Mouse (Mus musculus) limb, embryonic 10.5 days (tissue): Measurements from ENCODE around the gene Dsp. TPM values are rescaled to one million over a fixed set of nuclear protein-coding genes. Genes with fewer than 3 reads are reported as not detected.
A peak's percentile ranks its signal among the peaks of the same experiment; 100 is the strongest.

ENCODE experiments used
- DNase-seq: peaks from one replicate; pipeline ENCODE4 v3.0.0-alpha.2; 2017; ENCODE audit warnings: low spot score
- H3K27ac ChIP-seq: fragments of 300-500 bp; sonication (generic); 2 replicates; pipeline ENCODE4 v1.5.1; 2016; ENCODE audit warnings: mild to moderate bottlenecking
- H3K27me3 ChIP-seq: fragments of 300-500 bp; sonication (generic); 2 replicates; pipeline ENCODE4 v1.6.1; 2016; ENCODE audit warnings: low read depth, mild to moderate bottlenecking; ENCODE audit not compliant: poor library complexity, severe bottlenecking
- H3K36me3 ChIP-seq: fragments of 300-500 bp; sonication (generic); 2 replicates; pipeline ENCODE4 v1.6.1; 2016; ENCODE audit warnings: mild to moderate bottlenecking, moderate library complexity
- H3K4me1 ChIP-seq: fragments of 300-500 bp; sonication (generic); 2 replicates; pipeline ENCODE4 v1.6.1; 2016
- H3K4me3 ChIP-seq: fragments of 300-500 bp; sonication (generic); 2 replicates; pipeline ENCODE4 v1.5.1; 2016; ENCODE audit warnings: mild to moderate bottlenecking, moderate library complexity
- H3K9me3 ChIP-seq: fragments of 300-500 bp; sonication (generic); replicated peaks from 2 replicates; pipeline ENCODE4 v1.6.1; 2016; ENCODE audit warnings: mild to moderate bottlenecking
- WGBS: fragments of 180-500 bp; shearing (Covaris S2); methylation state at CpG from one replicate; pipeline ENCODE4 v1.1.7; 2016; 5-methylcytosine and 5-hydroxymethylcytosine counted together
- polyA plus RNA-seq: library from polyadenylated mRNA; unstranded; fragments of >200 nt; fragmentation: Nextera tagmentation; extraction: Ambion mirVana; gene quantifications from 2 replicates; pipeline ENCODE4 v1.2.1, GENCODE M21; 2016

Gene Dsp
- 2.1 TPM in 2 replicates for polyA plus RNA-seq

- peak; percentile 75 for DNase-seq
- peaks cover 79% of the 10 kb centered on the region for H3K27me3 ChIP-seq
These were observed at the start of gene Dsp for GRCm38 (mm10) chr13:38151069-38151588. TSS of gene Dsp (plus strand) at chr13:38151294.

GRCm38 (mm10) chr13:38103406-38103805, 47.7 kb upstream of the Dsp start:
- Histone ChIP-seq H3K27ac (no peak overlapping the region), H3K4me1 (no peaks in the 10 kb centered on the region), H3K36me3 (no peaks in the 10 kb centered on the region), H3K4me3 (no peak overlapping the region), H3K27me3 (no peaks in the 10 kb centered on the region), H3K9me3 (no peaks in the 10 kb centered on the region)
- WGBS: 77% methylated on average over 4 of the region's 4 CpGs
- no peak for DNase-seq

More at GRCm38 (mm10) chr13:38151069-38151588, at the start of gene Dsp:
- under 1% methylated on average over 56 of the region's 58 CpGs for WGBS
- Histone ChIP-seq H3K4me3 (peak within 1 kb of the TSS; percentile 62), H3K9me3 (no peaks in the 10 kb centered on the region), H3K27ac (peak within 1 kb of the TSS; percentile 80), H3K36me3 (no peaks in the 10 kb centered on the region), H3K4me1 (peaks cover 20% of the 10 kb centered on the region)

GRCm38 (mm10) chr13:38104501-38104900, 46.6 kb upstream of the Dsp start:
- DNase-seq: no peak
- WGBS: 93% methylated on average over 10 of the region's 10 CpGs
- Histone ChIP-seq H3K4me3 (no peak overlapping the region), H3K4me1 (no peaks in the 10 kb centered on the region), H3K36me3 (no peaks in the 10 kb centered on the region), H3K27me3 (no peaks in the 10 kb centered on the region), H3K27ac (no peak overlapping the region), H3K9me3 (no peaks in the 10 kb centered on the region)

- DNase-seq: no peak
- WGBS: 92% methylated on average over 9 of the region's 9 CpGs
- Histone ChIP-seq H3K4me1 (no peaks in the 10 kb centered on the region), H3K36me3 (no peaks in the 10 kb centered on the region), H3K27ac (no peak overlapping the region), H3K4me3 (no peak overlapping the region), H3K9me3 (no peaks in the 10 kb centered on the region), H3K27me3 (no peaks in the 10 kb centered on the region)
These were observed 42.0 kb upstream of the Dsp start for GRCm38 (mm10) chr13:38109081-38109480.

- Histone ChIP-seq H3K4me1 (no peaks in the 10 kb centered on the region), H3K27me3 (no peaks in the 10 kb centered on the region), H3K36me3 (no peaks in the 10 kb centered on the region), H3K4me3 (no peak overlapping the region), H3K9me3 (no peaks in the 10 kb centered on the region), H3K27ac (no peak overlapping the region)
- no peak for DNase-seq
- 92% methylated on average over 9 of the region's 9 CpGs for WGBS
These were observed 28.8 kb upstream of the Dsp start for GRCm38 (mm10) chr13:38122321-38122720.

- WGBS: 81% methylated on average over 4 of the region's 4 CpGs
- no peak overlapping the region for H3K27ac ChIP-seq
- DNase-seq: no peak
These were observed 27.4 kb upstream of the Dsp start for GRCm38 (mm10) chr13:38123666-38124065.

GRCm38 (mm10) chr13:38127683-38128082, 23.4 kb upstream of the Dsp start:
- Histone ChIP-seq H3K27me3 (no peaks in the 10 kb centered on the region), H3K27ac (no peak overlapping the region), H3K4me1 (peaks cover 13% of the 10 kb centered on the region), H3K9me3 (no peaks in the 10 kb centered on the region), H3K36me3 (no peaks in the 10 kb centered on the region), H3K4me3 (no peak overlapping the region)
- no peak for DNase-seq
- WGBS: 89% methylated on average over 3 of the region's 3 CpGs

More at GRCm38 (mm10) chr13:38123666-38124065, 27.4 kb upstream of the Dsp start:
- H3K4me1 ChIP-seq: peaks cover 7% of the 10 kb centered on the region
- H3K9me3 ChIP-seq: no peaks in the 10 kb centered on the region
- H3K4me3 ChIP-seq: no peak overlapping the region
- no peaks in the 10 kb centered on the region for H3K36me3 ChIP-seq
- no peaks in the 10 kb centered on the region for H3K27me3 ChIP-seq

GRCm38 (mm10) chr13:38128246-38128645, 22.8 kb upstream of the Dsp start:
- no peak overlapping the region for H3K27ac ChIP-seq
- peaks cover 18% of the 10 kb centered on the region for H3K4me1 ChIP-seq
- H3K27me3 ChIP-seq: no peaks in the 10 kb centered on the region
- WGBS: 60% methylated on average over 3 of the region's 3 CpGs
- H3K36me3 ChIP-seq: no peaks in the 10 kb centered on the region
- no peaks in the 10 kb centered on the region for H3K9me3 ChIP-seq
- no peak for DNase-seq
- no peak overlapping the region for H3K4me3 ChIP-seq

- H3K27ac ChIP-seq: no peak overlapping the region
- H3K27me3 ChIP-seq: no peaks in the 10 kb centered on the region
- 78% methylated on average over 2 of the region's 2 CpGs for WGBS
- DNase-seq: no peak
- H3K9me3 ChIP-seq: no peaks in the 10 kb centered on the region
- H3K4me3 ChIP-seq: no peak overlapping the region
- H3K4me1 ChIP-seq: peaks cover 18% of the 10 kb centered on the region
- no peaks in the 10 kb centered on the region for H3K36me3 ChIP-seq
These were observed 21.6 kb upstream of the Dsp start for GRCm38 (mm10) chr13:38129492-38129891.

GRCm38 (mm10) chr13:38130116-38130515, 21.0 kb upstream of the Dsp start:
- DNase-seq: no peak
- H3K27me3 ChIP-seq: no peaks in the 10 kb centered on the region
- H3K4me1 ChIP-seq: peaks cover 18% of the 10 kb centered on the region
- no peak overlapping the region for H3K27ac ChIP-seq
- H3K4me3 ChIP-seq: no peak overlapping the region
- H3K9me3 ChIP-seq: no peaks in the 10 kb centered on the region
- 92% methylated on average over 9 of the region's 9 CpGs for WGBS
- no peaks in the 10 kb centered on the region for H3K36me3 ChIP-seq

GRCm38 (mm10) chr13:38133016-38133528, 18.0 kb upstream of the Dsp start:
- Histone ChIP-seq H3K9me3 (no peaks in the 10 kb centered on the region), H3K27me3 (no peaks in the 10 kb centered on the region), H3K4me1 (peaks cover 16% of the 10 kb centered on the region), H3K27ac (no peak overlapping the region), H3K36me3 (no peaks in the 10 kb centered on the region), H3K4me3 (no peak overlapping the region)
- 38% methylated on average over 7 of the region's 7 CpGs for WGBS
- no peak for DNase-seq

GRCm38 (mm10) chr13:38140521-38140920, 10.6 kb upstream of the Dsp start:
- Histone ChIP-seq H3K36me3 (no peaks in the 10 kb centered on the region), H3K4me3 (no peak overlapping the region), H3K9me3 (no peaks in the 10 kb centered on the region), H3K4me1 (peaks cover 6% of the 10 kb centered on the region), H3K27me3 (peaks cover 12% of the 10 kb centered on the region), H3K27ac (no peak overlapping the region)
- 71% methylated on average over 1 of the region's 1 CpGs for WGBS
- no peak for DNase-seq

GRCm38 (mm10) chr13:38144962-38145713, 6.0 kb upstream of the Dsp start:
- WGBS: 5% methylated on average over 20 of the region's 20 CpGs
- Histone ChIP-seq H3K36me3 (no peaks in the 10 kb centered on the region), H3K4me1 (peaks cover 12% of the 10 kb centered on the region), H3K4me3 (peak overlapping the region; percentile 35), H3K27me3 (peaks cover 44% of the 10 kb centered on the region), H3K27ac (no peak overlapping the region), H3K9me3 (no peaks in the 10 kb centered on the region)
- DNase-seq: peak; percentile 53
